Mouse (Mus musculus) forebrain, embryonic 16.5 days (tissue): ENCODE data around the gene Gsk3b. TPM values are rescaled to one million over a fixed set of nuclear protein-coding genes. Genes with fewer than 3 reads are reported as not detected.

ENCODE experiments used
- ATAC-seq: fragments of 200-750 bp; cut with Nextera tagmentation; 2 replicates; pipeline ENCODE4 v1.8.0; 2017; ENCODE audit warnings: mild to moderate bottlenecking, moderate library complexity
- H3K27ac ChIP-seq: fragments of 300-500 bp; sonication (generic); 2 replicates; pipeline ENCODE4 v1.5.1; 2014; ENCODE audit warnings: low read length, control low read depth
- H3K27me3 ChIP-seq: fragments of 300-500 bp; sonication (generic); replicated peaks from 2 replicates; pipeline ENCODE4 v1.6.1; 2014; ENCODE audit warnings: low read length; ENCODE audit not compliant: control insufficient read depth, insufficient read depth
- H3K36me3 ChIP-seq: fragments of 300-500 bp; sonication (generic); 2 replicates; pipeline ENCODE4 v1.6.1; 2014; ENCODE audit not compliant: control insufficient read depth, insufficient read depth
- H3K4me1 ChIP-seq: fragments of 300-500 bp; sonication (generic); replicated peaks from 2 replicates; pipeline ENCODE4 v1.6.1; 2014; ENCODE audit warnings: low read length; ENCODE audit not compliant: control insufficient read depth, insufficient read depth
- H3K4me2 ChIP-seq: fragments of 300-500 bp; sonication (generic); 2 replicates; pipeline ENCODE4 v1.6.1; 2014; ENCODE audit warnings: mild to moderate bottlenecking, low read length, control low read depth
- H3K4me3 ChIP-seq: fragments of 300-500 bp; sonication (generic); replicated peaks from 2 replicates; pipeline ENCODE4 v1.5.1; 2014; ENCODE audit warnings: mild to moderate bottlenecking, low read length, control low read depth
- H3K9ac ChIP-seq: fragments of 300-500 bp; sonication (generic); replicated peaks from 2 replicates; pipeline ENCODE4 v1.6.1; 2014; ENCODE audit warnings: low read depth, low read length, control low read depth
- H3K9me3 ChIP-seq: fragments of 300-500 bp; sonication (generic); 2 replicates; pipeline ENCODE4 v1.6.1; 2016; ENCODE audit warnings: low read length; ENCODE audit not compliant: control insufficient read depth
- WGBS: fragments of 180-500 bp; shearing (Covaris S2); extraction: QIAGEN DNeasy Blood & Tissue Kit; methylation state at CpG from one replicate; pipeline ENCODE4 v1.1.7; 2014; 5-methylcytosine and 5-hydroxymethylcytosine counted together
- polyA plus RNA-seq: library from polyadenylated mRNA; unstranded; fragments of >200 nt; fragmentation: Nextera tagmentation; extraction: Ambion mirVana; gene quantifications from 2 replicates; pipeline ENCODE4 v1.2.1, GENCODE M21; 2015

The Gsk3b gene
- polyA plus RNA-seq, 1 experiment from 2014 or later = 155 TPM

DNA sequence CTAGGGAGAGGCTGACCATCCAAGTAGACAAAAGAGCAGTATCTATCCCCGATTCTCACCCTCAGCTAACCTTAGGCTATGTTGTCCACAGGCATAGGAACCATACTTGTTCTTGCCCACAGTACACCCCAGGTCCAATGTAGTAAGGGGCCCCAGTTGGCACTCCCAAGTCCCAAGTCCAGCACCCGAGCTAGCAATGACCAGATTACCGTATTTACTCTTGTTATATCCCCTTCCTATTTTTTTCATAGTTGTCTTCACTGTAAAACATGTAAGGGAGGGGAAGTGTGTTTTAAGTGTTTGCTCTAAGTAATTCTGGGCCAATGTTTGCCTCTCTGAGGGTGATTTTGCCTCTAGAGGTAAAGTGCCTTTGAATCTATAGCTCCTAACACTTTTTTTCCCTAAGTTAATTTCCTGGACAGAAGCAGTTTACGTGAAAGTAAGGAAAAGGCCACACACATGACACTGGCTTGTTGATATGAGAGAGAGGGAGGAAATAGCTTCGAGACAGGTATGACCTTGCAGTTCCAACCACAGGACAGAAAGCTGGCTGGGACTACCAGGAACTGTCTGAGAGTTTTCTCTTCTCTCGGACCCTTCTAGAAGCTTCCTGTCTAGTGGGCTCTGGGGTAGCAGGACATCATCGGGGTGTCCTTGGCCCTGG, 206.0 kb downstream of the Gsk3b start, which contains the start of gene Nr1i2:
TSS of gene Nr1i2 (minus strand) at position 140 of the 664 bp plus-strand sequence.
- Histone ChIP-seq H3K4me1 (no peaks in the 10 kb centered on the region), H3K27me3 (no peaks in the 10 kb centered on the region), H3K9ac (no peak within 1 kb of the TSS), H3K36me3 (no peaks in the 10 kb centered on the region), H3K4me2 (no peak within 1 kb of the TSS), H3K27ac (no peak within 1 kb of the TSS), H3K9me3 (no peaks in the 10 kb centered on the region), H3K4me3 (no peak within 1 kb of the TSS)
- WGBS = 77% methylated on average over 7 of the region's 7 CpGs
- no peak for ATAC-seq

GRCm38 (mm10) chr16:38295349-38295930, 206.6 kb downstream of the Gsk3b start:
- no peak overlapping the region for H3K4me2 ChIP-seq
- H3K9ac ChIP-seq = no peak overlapping the region
- no peak overlapping the region for H3K27ac ChIP-seq
- no peaks in the 10 kb centered on the region for H3K9me3 ChIP-seq
- 49% methylated on average over 5 of the region's 5 CpGs for WGBS
- H3K4me1 ChIP-seq = no peaks in the 10 kb centered on the region
- ATAC-seq = no peak
- H3K36me3 ChIP-seq = no peaks in the 10 kb centered on the region
- no peaks in the 10 kb centered on the region for H3K27me3 ChIP-seq
- no peak overlapping the region for H3K4me3 ChIP-seq

Other genes starting within 250 kb of the Gsk3b start
- 0.19 TPM in 1 of 2 replicates, not detected in the other for gene Gm36028, start 227.9 kb upstream of the Gsk3b start, polyA plus RNA-seq
- gene Lrrc58, start 220.6 kb upstream of the Gsk3b start, polyA plus RNA-seq = 54.4 and 66.3 TPM in 2 replicates
- gene Gpr156, start 172.5 kb upstream of the Gsk3b start, polyA plus RNA-seq = 5.4 and 5.6 TPM in 2 replicates
- not detected in 2 replicates for gene Nr1i2, start 205.8 kb downstream of the Gsk3b start, polyA plus RNA-seq